ENCODE assay signal across 9 mouse cellular contexts in genomic region chr2:162922183-162922582, GRCm38 (mm10). TPM values are rescaled to one million over a fixed set of nuclear protein-coding genes. Genes with fewer than 3 reads are reported as not detected.
A peak's percentile ranks its signal among the peaks of the same experiment; 100 is the strongest.
DNase-seq lines count a peak whose midpoint lies in the region; ATAC-seq and TF ChIP-seq lines count a peak whose summit lies in the region.
"Had no signal": no experiment of that assay in that cellular context is flagged by ENCODE, and none has a peak within 500 bp of the region (broad histone marks: within the 10 kb centered on the region; RNA-seq: fewer than 3 reads in every experiment).

No protein-coding gene starts in this region.

- no peak overlapping the region for H3K4me3 ChIP-seq in gastrocnemius, adult 2 months
- H3K4me3 ChIP-seq in thymus, adult 2 months (ENCODE audit: control insufficient read depth, insufficient read depth, low read length), result no peak overlapping the region
- H3K4me3 ChIP-seq: liver, embryonic 13.5 days had no signal

- intact Hi-C loops in gastrocnemius, adult 2 months (cut with DNase I), result loop anchor here (1.0 to 5.0 kb wide), 3 partner anchors 35 to 410 kb away; no protein-coding TSS in a partner anchor

- 10% methylated on average over 6 of the region's 6 CpGs for WGBS in thymus, adult 2 months

- H3K36me3 ChIP-seq in thymus, adult 2 months (ENCODE audit: control insufficient read depth, insufficient read depth, low read length), result no peaks in the 10 kb centered on the region
- H3K36me3 ChIP-seq: liver, embryonic 13.5 days had no signal

- peak; percentile 95 for TF ChIP-seq CTCF in gastrocnemius, adult 2 months (IDR thresholded peaks at IDR 0.05)
- TF ChIP-seq CTCF in thymus, adult 2 months (IDR thresholded peaks at IDR 0.05; ENCODE audit: borderline replicate concordance, control insufficient read depth, extremely low read depth, insufficient read depth, low read length, poor library complexity), result no peak

- H3K27me3 ChIP-seq in thymus, adult 2 months (ENCODE audit: control insufficient read depth, insufficient read depth, low read length), result no peaks in the 10 kb centered on the region

- peak; percentile 96 for ATAC-seq in megakaryocyte progenitor cell, adult 5-6 weeks (replicated peaks; ENCODE audit: poor library complexity)

- no peak for TF ChIP-seq POLR2A in thymus, adult 2 months (IDR thresholded peaks at IDR 0.05; ENCODE audit: control insufficient read depth, extremely low read depth, insufficient read depth, low read length, poor library complexity)

- H3K4me1 ChIP-seq in thymus, adult 2 months (replicated peaks; ENCODE audit: control insufficient read depth, insufficient read depth, low read length), result no peaks in the 10 kb centered on the region
- H3K4me1 ChIP-seq: liver, embryonic 13.5 days had no signal

- no peak overlapping the region for H3K27ac ChIP-seq in gastrocnemius, adult 2 months
- H3K27ac ChIP-seq in thymus, adult 2 months (ENCODE audit: control insufficient read depth, insufficient read depth, low read length), result no peak overlapping the region
- H3K27ac ChIP-seq: liver, embryonic 13.5 days had no signal

- DNase-seq in gastrocnemius, adult 2 months, result peak; percentile 48
- DNase-seq in gastrocnemius, adult 8-10 months (ENCODE audit: low spot score in 2 of 2), result no peak
- DNase-seq in thymus, adult 2 months, result peak; percentile 46
- DNase-seq in thymus, adult 18-20 months, result no peak
- peak; percentile 64 to 65 for DNase-seq in cerebellum, postnatal 14 days
- DNase-seq in kidney, postnatal 4 days, result peak; percentile 67 to 70
- no peak for DNase-seq in ovary, postnatal 36 days (ENCODE audit: low spot score)
- DNase-seq: liver, embryonic 13.5 days had no signal

RNA-seq across cellular contexts. Expression of gene Srsf6, which starts 9.1 kb away (rescaled TPM):
- 10 to 100 TPM; 45.6 to 46.1 TPM for total RNA-seq in gastrocnemius, adult 2 months (2021)
- total RNA-seq in gastrocnemius, adult 8-10 months (2022), result 10 to 100 TPM; 29.8 to 41.1 (median 32.9) TPM
- polyA plus RNA-seq in thymus, adult 2 months (2012; rRNA removed), result 194 and 237 TPM in 2 replicates
- 239 and 254 TPM in 2 replicates for total RNA-seq in megakaryocyte progenitor cell, adult 5-6 weeks (2015)
- total RNA-seq in megakaryocyte progenitor cell, adult 5-6 weeks (2017), result 221 and 260 TPM in 2 replicates

RNA-seq across cellular contexts. Expression of gene L3mbtl1, which starts 21.1 kb away (rescaled TPM):
- not detected for total RNA-seq in gastrocnemius, adult 2 months (2021)
- total RNA-seq in gastrocnemius, adult 8-10 months (2022), result not detected
- polyA plus RNA-seq in thymus, adult 2 months (2012; rRNA removed), result 0.19 and 0.36 TPM in 2 replicates
- total RNA-seq in megakaryocyte progenitor cell, adult 5-6 weeks (2015), result not detected in 2 replicates
- total RNA-seq in megakaryocyte progenitor cell, adult 5-6 weeks (2017), result not detected in 2 replicates

Comparison
In these comparisons a context has a peak if more than half of its experiments do, and no peak if none do; other contexts are left out.
1. DNase-seq: peak in gastrocnemius, adult 2 months (single experiment), thymus, adult 2 months (single experiment), cerebellum, postnatal 14 days (2 of 2) and kidney, postnatal 4 days (2 of 2); none in gastrocnemius, adult 8-10 months (0 of 2), thymus, adult 18-20 months (0 of 2) and ovary, postnatal 36 days (single experiment).
2. RNA of gene Srsf6, which starts 9.1 kb away (total RNA-seq): 221 to 260 TPM in megakaryocyte progenitor cell, adult 5-6 weeks; 45.6 to 46.1 TPM in gastrocnemius, adult 2 months and 29.8 to 41.1 TPM in gastrocnemius, adult 8-10 months; every median in the first group is over 4 times any median in the second.